Mouse (Mus musculus): ENCODE measurements around the gene Clip2.
"Not testable (repeated sequence)": the region's sequence is repeated elsewhere in the genome, so short reads cannot be mapped to it uniquely, and the experiment has no call there.

The Clip2 gene

DNA sequence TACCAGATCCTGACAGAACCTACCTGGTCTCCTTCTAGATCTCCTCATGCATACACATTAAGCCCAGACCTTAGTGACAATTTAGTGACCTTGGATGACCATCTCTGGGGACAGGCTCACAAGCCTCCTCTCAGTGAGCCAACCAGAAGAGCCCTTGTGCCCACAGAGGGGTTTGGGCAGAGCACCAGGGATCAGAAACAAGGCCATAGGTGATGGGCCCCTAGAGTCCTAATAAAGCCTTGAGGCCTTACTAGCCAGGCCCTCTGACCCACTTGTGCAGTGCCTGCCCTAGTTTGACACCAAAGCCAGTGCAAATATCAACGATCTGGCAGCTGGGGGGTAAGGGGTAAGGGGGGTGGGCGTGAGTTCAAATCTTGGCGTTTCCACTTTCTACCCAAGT is 93.8 kb downstream of the Clip2 start:
- no peak for DNase-seq (ENCODE audit: low spot score in 2 of 2)

- no peak for DNase-seq (ENCODE audit: low spot score in 2 of 2)
These were observed 94.9 kb downstream of the Clip2 start for GRCm38 (mm10) chr5:134457371-134457770.

GRCm38 (mm10) chr5:134456503-134456962 is 95.7 kb downstream of the Clip2 start, which contains the start of gene Gtf2ird1:
Gtf2ird1 (minus strand) TSS chr5:134456716.
- DNase-seq (ENCODE audit: low spot score in 2 of 2), result peak in 1 of 2 experiments; percentile 18

DNA sequence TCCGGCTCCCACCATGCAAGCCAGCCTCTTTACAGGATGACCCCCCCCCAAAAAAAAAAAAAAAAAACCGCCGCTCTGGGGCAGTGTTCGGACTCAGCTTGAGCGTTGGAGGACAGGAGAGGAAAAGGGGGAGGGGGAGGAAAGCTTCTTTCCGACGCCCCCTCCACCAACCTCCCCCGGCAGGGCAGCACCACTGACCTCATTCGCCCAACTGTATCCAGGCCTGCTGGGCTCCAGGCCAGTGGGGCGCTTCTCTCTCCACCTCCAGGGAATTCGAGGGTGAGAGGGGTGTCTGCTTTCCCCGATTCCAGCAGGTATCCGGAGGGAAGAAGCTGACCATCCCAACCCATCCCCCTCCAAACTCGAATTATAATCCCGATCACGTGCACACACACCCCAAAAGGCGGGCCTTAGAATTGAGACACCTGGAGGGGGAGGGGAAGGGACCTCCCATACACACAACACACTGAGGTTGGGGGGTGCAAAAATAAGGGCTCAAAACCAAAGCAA is 96.3 kb downstream of the Clip2 start:
- DNase-seq (ENCODE audit: low spot score in 2 of 2), result no peak

DNA sequence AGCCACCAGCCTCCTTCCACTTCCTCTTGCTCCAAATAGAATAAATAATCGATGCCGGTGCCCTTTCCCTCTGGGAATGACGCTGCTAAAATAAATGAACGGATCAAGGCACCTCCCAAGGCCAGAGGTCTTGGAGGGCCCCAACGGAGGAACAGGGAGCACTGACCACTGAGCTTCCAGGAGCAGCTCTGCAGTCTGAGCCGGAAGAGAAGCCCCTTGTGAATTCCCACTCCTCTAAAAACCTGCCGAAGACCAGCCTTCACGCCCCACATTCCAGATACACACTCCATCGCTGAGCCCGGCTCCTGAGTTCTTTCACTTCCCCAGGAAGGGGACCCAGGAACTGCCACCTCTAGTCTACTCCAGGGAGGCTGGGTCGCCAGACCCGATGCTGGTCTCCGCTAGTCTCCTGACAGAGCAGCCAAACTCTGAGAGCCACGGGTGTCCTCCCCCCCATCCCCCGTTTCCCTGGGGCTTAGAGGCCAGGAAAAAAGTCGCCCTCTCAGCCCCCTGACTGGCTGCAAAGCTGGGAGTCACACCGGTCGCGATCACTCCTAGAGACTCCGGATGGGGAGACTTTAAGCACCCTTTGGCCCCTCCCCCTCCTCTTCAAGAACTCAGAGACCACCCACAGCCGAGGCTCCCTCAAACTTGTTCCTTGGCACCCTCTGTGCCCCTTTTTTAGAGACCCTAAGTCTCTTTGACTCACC is 96.9 kb downstream of the Clip2 start:
- DNase-seq (ENCODE audit: low spot score in 2 of 2), result no peak

DNA sequence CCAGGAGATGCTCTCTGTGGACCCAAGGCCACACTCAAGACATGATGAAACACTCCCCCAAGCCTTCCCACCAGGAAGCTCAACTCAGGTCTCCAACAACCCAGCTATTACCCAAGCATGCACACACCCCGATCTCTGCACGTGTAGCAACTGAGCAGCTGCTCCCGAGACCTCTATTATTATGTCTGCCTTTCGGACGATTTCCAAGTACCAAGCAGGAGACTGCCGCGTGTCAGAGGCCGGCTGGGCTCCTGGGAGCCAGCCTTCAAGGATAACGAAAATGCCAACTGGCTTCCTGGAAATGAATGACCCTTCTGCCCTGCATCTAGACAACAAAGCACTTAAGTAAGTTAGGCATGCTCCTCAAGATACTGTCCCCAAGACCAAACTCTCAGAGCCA is 97.8 kb downstream of the Clip2 start:
- DNase-seq (ENCODE audit: low spot score in 2 of 2), result no peak

- DNase-seq (ENCODE audit: low spot score in 2 of 2), result no peak
These were observed 98.7 kb downstream of the Clip2 start for GRCm38 (mm10) chr5:134453577-134453976.

DNA sequence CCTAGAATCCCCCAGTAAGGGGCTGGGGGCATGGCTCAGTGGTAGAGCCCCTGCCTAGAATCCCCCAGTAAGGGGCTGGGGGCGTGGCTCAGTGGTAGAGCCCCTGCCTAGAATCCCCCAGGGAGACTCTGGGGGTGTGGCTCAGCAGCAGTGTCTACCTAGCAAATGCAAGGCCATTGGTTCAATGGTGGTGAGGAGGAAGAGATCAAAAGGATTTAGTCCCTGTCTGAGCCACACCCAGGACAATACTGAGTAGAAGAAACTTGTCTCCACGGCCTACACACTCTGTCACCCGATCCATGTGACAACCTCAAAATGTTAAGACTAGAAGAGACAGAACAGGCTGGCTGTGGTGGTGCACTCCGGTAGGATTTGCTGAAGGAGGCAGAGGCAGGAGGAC is 105.5 kb downstream of the Clip2 start:
- DNase-seq (ENCODE audit: low spot score in 2 of 2), result not testable (repeated sequence)

DNA sequence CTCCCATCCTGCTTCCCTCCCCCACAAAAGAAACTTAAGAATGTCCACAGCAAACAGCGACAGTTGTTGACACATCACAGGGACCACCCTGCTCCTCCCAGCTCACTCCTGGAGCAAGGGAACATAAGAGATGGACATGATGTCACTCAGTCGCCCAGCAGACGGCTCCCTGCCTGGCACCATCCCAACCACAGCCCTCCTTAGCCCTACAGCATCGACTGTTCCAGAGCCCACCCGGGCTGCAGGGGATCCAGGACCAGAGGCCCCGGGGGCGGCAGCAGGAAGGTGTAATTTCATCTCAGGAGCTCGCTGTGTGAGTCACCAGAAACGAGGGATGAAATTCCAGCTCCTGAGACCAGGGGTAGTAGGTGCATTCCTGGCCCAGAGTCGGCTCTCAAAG is 106.3 kb downstream of the Clip2 start:
- DNase-seq (ENCODE audit: low spot score in 2 of 2), result no peak

- DNase-seq (ENCODE audit: low spot score in 2 of 2), result no peak
These were observed 106.9 kb downstream of the Clip2 start for GRCm38 (mm10) chr5:134445208-134445831.

DNA sequence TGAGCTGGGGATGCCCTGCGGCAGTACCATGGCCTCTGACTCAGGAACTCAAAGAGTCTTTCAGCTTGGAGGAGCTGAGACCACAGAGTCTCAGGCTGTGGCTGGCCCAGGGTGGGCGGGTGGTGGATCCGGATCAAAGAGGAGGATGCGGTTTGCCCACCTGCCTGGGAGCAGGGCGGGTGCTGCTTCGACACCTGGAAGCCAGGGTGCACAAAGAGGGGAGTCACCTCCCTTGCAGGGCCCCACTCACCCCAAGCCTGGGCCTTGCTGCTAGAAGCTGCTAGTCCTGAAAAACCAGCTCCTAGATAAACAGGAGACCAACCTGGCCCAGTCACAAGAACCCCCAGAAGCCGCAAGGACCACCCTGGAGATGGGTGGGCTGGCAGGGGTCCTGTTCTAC is 107.8 kb downstream of the Clip2 start:
- DNase-seq (ENCODE audit: low spot score in 2 of 2), result peak in 1 of 2 experiments; percentile 18

- no peak for DNase-seq (ENCODE audit: low spot score in 2 of 2)
These were observed 110.2 kb downstream of the Clip2 start for GRCm38 (mm10) chr5:134442066-134442465.

GRCm38 (mm10) chr5:134441105-134441504 is 111.1 kb downstream of the Clip2 start:
- no peak for DNase-seq (ENCODE audit: low spot score in 2 of 2)

GRCm38 (mm10) chr5:134440098-134440497 is 112.1 kb downstream of the Clip2 start:
- no peak for DNase-seq (ENCODE audit: low spot score in 2 of 2)

DNA sequence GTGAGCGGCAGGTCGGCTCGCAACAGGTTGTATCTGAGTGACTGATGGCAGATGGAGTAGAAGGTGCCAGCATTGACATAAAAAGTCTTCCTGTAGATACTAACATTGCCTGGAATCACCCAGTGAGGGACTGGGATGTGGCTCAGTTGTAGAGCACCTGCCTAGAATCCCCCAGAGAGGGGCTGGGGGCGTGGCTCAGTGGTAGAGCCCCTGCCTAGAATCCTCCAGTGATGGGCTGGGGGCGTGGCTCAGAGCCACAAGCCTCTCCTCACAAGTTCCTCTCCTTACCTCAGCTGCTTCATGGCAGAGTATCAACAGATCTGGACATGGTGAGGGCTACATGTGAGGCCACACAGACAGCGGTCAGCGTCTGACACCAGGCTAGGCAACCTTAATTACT is 112.8 kb downstream of the Clip2 start:
- DNase-seq (ENCODE audit: low spot score in 2 of 2), result no peak
